Mouse (Mus musculus): ENCODE measurements around the gene Tceal8.
"Not testable (repeated sequence)": the region's sequence is repeated elsewhere in the genome, so short reads cannot be mapped to it uniquely, and the experiment has no call there.

The Tceal8 gene

DNA sequence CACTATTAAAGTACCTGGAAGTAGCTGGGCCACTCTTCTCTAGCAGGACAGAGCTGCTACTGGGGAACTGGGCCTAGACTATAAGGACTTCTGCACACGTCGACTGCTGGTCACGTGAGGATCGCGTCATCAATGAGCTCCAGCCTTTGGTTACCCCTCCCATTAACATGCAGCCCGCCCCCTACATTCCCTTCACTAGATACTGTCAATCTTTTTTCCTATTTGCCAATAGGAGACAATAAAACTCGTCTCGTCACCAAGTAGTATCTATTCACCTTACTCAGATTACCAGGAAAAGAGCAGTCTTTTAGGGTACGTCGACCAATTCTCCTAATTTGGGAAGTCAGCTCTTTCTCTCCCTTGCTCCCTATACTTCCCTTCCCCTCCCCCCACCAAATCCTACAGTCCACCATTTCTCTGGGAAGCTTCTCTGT lies at the start of gene Tceal8:
TSS of gene Tceal8 (minus strand) at position 225 of the 434 bp plus-strand sequence.
- peak; percentile 59 for DNase-seq (ENCODE audit: low read depth, low spot score)

DNA sequence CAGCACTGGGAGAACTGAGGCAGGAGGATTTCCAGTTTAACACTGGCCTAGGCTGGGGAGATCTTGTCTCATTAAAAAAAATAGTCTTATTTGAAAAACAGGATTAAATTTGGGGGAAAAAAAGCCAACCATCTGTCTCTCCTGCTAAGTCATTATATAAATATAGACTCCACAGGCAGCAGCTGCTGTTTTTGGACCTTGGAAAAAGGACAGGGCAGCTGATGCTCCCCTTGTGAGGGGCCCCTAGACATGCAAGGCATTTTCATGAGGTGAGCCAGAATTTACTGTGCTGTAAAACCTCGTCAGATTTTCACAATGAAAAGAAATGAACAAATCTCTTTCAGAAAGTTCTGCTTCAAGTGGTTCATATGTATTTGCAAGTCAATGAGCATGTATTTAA lies 44.2 kb upstream of the Tceal8 start:
- DNase-seq (ENCODE audit: low read depth, low spot score) = no peak

DNA sequence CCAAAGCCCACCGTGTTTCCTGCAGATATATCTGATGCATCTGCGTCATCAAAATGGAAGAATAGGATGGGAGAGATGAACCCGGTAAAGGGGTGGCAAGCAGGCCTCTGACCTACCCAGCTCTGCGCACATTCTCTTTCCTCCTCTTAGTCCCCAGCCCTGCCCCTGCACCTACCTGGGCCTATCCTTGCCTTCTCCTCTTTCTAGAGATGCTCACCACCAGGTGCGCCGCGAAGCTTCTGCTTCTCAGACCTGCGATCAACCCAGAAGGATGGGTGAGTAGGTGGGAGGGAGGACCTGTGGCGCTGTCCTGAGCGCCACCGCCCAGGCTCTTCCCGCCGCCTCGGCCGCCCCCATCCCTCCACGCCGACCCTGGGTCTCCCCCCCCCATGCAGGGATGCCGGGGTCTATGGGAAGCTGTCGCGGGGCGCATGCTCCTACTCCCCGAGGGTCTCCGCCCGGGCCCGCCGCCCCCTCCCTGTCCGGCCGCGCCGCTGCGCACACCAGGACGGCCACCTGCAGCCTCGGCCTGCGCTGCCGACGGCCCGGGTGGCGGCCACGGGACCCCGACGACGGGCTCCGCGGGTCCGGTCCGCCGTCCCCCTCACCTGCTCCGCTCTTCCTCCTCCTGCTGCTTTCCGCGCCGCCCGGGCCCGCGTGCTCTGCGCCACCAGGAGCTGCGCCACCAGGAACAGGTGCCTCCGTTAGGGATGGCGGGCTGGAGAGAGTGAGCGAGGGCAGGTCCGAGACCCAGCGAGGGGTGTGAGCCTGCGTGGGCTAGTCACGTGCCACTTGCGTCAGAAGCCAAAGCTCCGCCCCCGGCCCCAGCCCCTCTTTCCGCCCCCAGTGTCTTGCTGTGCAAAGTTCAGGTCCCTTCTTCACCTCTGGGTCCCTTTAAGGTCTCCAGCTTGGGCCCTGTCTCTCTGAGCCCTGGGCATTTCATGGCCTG lies 42.9 kb upstream of the Tceal8 start, which contains the start of the genes Tceal7 and Bex1:
TSS of gene Tceal7 (plus strand) at position 51 of the 949 bp plus-strand sequence.
TSS of gene Bex1 (minus strand) at position 785 of the 949 bp plus-strand sequence.
- DNase-seq (ENCODE audit: low read depth, low spot score) = not testable (repeated sequence)

DNA sequence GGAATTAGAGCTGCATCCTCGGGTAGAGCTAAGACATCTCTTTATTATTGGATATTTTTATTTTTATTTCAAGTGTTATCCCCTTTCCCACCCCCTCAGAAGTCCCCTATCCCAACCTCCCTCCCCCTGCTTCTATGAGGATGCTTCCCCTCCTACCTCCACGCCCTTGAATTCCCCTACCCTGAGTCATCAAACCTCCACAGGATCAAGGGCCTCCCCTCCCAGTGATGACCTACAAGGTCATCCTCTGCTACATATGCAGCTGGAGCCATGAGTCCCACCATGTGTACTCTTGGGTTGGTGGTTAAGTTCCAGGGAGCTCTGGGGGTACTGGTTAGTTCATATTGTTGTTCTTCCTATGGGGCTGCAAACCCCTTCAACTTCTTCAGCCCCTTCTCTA lies 41.3 kb upstream of the Tceal8 start:
- no peak for DNase-seq (ENCODE audit: low read depth, low spot score)

DNA sequence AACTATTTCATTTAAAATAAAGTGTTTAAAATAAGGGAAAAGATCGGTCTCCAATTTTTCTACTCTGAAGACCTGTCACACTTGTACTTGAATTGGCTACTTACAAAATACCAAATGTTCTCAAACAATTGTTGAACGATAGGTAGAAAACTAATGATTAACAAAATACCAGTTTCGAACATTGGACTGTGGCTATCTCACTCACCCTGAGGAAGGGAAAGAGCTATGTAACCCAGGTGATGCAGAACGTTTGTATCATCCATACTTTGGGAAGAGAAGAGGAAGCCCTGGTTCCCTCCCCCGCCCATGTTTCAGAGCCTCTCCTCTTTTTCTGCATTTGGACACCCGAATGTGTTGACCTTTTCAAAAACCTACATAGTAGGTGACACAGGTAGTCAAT lies 32.3 kb upstream of the Tceal8 start:
- no peak for DNase-seq (ENCODE audit: low read depth, low spot score)

DNA sequence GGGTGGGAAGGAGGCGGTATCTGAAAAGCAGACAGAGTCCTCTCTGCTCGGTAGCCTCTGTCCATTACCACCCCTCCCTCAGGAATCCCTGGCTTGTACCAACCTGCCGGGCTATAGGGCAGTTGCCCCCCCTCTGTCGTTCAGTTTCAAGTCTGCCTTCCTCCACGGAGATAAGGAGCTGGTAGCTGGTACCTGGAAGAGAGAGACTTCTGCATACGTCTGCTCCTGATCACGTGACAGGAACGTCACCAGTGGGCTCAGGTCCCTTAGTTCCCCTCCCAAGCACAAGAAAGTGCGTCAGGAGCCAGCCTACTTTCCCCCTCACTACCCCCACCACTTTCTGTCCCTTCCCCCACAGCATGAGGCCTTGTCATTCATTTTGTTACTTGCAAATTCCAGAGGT lies 31.5 kb upstream of the Tceal8 start, which contains the start of gene Tceal5:
TSS of gene Tceal5 (minus strand) at position 213 of the 403 bp plus-strand sequence.
- no peak for DNase-seq (ENCODE audit: low read depth, low spot score)

DNA sequence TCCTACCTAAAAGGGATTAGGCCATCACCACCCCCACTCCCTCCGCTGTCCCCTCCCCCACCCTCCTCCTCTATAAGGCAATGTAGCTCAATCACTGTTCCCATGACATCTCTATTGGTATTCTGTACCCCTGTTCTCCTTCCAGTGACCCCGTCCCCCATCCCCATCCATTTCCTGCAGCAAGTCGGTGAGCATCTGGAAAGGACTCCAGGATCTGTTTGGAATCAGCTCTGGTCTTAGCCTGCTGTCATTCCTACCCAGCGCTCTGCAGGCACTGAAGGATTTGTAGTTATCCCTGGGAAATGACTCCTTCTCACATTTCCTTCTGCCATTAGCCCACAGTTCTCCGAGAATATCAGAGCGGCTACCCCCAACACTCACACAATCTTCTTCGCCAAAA lies 31.1 kb upstream of the Tceal8 start:
- DNase-seq (ENCODE audit: low read depth, low spot score) = no peak

DNA sequence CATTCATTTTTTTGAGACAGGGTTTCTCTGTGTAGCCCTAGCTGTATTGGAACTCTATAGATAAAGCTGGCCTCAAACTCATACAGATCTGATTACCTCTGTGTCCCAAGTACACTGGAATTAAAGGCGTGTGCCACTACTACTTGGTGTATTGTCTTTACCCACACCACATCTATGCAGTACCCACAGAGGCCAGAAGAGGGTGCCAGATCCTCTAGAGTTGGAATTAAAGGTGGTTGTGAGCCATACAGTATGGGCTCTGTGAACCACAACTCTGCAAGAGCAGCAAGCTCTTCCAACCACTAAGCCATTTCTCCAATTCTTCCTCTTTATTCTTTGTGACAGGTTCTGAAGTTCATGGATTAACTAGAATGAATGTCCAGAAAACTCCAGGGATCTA lies 24.7 kb upstream of the Tceal8 start:
- DNase-seq (ENCODE audit: low read depth, low spot score) = no peak

DNA sequence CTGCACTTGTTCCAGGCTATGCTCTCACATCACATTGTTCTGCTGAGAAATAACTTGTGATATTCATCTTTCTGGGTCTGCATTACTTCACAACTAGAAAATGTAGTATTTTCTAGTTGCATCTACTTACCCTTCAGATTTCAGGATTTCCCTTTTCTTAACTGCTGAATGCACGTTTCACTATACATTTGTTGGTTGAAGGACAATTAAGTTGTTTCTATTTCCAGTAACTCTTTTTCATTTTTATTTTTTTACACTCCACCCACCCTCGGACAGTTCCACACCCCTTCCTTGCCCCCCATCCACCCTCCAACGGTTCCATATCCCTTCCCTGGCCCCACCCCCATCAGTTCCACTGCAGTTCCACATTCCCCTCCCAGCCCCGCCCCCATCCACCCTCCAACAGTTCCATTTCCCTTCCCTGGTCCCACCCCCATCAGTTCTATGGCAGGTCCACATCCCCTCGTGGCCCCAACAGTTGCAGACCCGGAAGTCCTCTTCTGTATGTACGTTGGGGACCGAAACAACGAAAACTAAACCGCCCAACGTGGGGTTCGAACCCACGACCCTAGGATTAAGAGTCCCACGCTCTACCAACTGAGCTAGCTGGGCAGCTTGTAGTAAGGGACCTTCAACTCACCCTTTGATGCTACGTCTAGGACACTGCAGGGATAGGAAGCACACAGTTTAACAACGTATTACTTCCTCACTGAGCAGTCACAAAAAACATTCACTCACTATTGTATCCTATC lies 23.2 kb upstream of the Tceal8 start:
- no peak for DNase-seq (ENCODE audit: low read depth, low spot score)

DNA sequence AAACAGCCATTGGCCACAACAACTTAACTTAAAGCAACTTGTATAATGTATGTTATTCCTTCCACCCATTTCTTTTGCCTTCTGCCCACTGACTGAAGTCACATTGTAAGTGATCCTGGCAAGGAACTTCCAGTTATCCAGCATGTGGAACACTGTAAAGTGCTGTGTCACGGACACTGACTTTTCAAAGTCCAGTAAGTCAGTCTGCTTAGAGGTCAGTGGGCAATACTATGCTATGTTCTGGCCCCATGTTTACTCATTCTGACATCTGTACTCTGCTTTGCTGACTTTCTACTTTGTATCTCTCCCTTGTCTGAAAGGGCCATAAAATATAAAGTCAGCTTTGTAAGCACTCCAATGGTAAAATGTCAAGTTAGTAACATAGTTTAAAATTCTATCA lies 11.0 kb upstream of the Tceal8 start:
- no peak for DNase-seq (ENCODE audit: low read depth, low spot score)

DNA sequence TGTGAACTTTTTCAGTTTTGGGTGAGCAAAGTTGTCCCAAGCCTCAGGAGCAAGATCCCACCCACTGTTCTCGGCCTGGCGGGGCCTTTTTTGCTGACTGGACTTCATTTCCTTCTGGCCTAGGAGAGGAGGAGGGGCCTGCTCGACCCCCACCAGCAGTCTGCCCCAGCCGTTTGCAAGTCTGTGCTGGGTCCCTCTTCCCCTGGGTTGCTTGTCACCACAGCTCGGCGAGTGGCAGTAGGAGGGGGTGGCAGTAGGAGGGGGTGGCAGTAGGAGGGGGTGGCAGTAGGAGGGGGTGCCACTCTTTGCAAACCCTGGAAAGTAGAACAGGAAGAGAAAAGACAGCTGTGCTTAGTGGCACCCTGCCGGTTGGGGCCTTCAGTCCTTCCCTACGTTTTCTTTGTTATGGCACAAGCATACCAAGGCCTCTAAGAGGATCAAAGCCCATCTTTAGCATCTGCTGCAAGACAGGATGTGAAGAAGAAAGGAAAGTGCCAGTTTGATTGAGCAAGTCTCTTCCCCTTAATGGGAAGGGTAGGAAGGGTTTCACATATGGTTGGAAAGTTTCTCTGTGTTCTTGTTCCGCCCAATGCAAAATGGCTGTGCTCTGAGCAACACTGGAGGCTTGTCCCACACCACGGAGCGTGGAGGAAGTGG lies 8.9 kb upstream of the Tceal8 start:
- no peak for DNase-seq (ENCODE audit: low read depth, low spot score)

DNA sequence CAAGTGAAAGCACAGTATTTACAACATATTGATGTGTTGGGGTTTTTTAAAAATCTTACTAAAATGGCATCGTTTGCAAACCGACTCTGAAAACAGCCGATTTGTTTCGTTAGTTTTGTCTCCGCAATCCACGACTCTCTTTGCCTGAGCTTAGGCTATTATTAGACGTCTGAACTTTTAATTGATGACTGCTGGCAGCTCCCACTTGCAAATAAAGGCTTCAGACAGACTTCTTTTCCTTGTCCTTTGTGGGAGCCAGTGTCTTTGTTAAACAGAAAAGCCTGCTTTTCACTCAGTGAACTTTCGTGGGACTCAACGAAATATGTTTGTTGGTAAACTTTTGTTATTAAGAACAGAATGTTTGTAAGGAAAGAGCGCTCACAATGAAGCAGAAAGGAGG lies 644 bp upstream of the Tceal8 start:
- no peak for DNase-seq (ENCODE audit: low read depth, low spot score)

DNA sequence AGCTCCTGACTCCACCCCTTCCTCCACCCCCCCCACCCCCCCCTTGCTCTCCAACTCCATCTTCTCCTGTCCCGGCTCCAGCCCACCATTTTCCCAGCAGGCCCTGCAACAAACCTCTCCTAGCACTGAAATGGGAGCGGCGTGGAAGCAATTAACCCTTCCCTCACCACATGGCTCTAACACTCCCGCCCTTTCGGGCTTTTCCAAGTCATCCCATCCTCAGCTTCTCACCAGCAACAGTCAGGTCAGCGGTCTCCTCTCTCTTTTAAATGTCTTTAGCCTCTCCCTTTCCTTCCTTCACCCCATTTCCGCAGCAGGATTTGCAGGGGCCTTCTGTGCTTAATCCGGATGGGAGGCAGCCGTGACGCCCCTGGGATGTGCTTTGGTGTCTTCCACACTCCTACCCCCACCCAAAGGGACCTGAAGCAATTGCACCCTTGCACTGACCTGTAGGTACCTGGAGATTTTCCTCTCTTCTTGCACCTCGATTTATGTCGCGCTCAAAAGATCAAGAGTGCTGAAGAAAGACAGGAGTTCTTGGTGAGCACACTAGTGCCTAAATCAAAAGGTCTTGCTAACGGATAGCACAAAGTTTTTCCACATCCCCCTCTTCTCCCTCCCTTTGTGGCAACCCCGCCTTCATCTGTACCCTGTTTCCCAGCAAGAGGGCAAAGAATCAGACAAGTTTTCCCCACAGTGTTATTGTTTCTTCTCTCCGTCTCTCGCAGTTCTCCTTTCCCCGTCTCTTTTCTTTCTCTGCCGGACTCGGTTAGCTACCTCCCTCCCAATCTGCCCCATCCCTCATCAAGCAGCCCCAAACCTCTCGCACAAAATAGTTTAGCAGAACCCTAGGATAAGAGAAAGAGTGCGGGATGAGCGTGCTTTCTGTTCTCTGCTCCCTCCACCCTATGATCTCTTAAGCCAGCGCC lies 689 bp downstream of the Tceal8 start:
- DNase-seq (ENCODE audit: low read depth, low spot score) = no peak

DNA sequence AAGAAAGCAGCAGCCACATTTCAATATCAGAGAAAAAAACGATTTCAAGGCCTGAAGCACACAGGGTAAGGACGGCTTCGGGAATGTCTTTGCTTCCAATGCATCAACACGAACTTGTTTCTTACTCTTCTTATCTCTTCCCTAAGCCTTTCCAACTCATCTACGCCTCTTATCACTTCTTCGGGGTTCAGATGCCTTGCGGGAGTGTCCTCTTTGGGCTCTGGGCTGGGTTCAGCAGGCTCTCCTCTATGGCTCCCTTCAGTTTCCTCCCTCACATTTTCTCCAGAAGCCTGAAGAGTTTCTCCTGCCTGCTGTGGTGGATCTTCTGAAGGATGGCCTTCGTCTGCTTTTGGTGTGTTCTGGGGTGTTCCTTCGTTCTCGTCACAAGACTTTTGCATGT lies 1.5 kb downstream of the Tceal8 start:
- DNase-seq (ENCODE audit: low read depth, low spot score) = no peak

DNA sequence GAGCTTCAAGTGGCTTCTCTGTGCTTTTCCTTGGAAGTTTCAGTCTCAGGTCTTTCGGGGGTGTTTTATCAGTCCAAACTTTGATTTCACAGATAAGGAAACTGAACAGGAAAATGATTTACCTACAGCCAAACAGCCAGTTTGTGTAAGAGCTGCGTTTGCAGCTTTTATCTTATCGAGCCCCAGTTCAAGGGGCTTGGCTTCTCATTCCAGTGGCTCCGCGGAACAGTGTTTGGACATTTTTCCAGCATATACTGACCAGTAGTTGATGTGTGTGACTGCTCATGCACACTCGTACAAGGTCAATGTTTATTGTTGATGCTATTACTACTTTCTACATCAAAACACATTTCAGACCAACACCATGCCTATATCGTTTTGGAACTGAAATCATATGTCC lies 27.9 kb downstream of the Tceal8 start:
- no peak for DNase-seq (ENCODE audit: low read depth, low spot score)

DNA sequence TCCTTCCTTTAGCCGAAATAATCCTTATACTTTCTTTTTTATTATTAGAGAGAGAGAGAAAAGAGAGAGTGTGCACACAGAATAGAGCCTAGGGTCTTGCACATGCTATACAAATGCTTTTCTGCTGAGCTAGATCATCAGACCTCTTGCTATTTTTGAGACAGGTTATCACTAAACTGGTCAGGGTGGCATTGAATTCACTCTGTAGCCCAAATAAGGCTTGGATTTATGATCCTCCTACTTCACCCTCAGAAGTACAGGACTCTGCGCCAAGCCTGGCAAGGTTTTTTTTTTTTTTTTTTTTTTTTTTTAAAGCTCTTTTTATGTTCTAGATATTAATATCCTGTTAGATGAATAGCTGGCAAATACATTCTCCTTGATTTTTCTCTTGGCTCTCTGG lies 28.4 kb downstream of the Tceal8 start:
- DNase-seq (ENCODE audit: low read depth, low spot score) = no peak

DNA sequence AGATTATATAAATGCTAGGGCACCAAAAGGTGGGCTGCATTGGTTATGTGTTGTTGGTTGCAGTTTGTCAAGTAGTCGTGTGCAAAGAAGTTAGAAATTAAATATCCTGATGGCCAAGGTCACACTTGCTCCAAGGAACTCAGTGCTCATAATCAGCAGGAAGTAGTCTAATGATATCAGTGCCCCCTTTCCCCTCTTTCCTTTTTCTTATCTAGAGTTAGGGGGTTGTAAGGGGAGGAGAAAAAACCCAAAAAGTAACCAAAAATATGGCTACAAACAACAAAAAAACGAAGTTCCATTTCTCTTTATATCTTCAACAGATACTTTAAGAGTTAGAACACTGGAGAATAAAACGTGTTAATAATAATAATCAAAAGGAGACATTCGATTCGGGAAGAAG lies 30.8 kb downstream of the Tceal8 start:
- no peak for DNase-seq (ENCODE audit: low read depth, low spot score)

DNA sequence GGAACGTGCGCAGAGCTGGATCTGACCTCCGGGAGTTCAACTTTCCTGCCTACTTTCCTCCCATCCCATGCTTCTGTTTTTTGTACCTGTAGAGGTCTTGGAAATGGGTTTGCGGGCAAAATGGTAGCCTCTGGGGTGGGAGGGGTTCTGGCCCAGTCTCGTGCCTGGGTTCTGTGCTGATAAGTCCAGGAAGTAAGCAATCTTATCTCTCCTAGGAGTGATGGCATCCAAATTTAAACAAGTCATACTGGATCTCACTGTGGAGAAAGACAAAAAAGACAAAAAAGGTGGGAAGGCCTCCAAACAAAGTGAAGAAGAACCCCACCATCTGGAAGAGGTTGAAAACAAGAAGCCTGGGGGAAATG lies 32.5 kb downstream of the Tceal8 start:
- DNase-seq (ENCODE audit: low read depth, low spot score) = not testable (repeated sequence)

DNA sequence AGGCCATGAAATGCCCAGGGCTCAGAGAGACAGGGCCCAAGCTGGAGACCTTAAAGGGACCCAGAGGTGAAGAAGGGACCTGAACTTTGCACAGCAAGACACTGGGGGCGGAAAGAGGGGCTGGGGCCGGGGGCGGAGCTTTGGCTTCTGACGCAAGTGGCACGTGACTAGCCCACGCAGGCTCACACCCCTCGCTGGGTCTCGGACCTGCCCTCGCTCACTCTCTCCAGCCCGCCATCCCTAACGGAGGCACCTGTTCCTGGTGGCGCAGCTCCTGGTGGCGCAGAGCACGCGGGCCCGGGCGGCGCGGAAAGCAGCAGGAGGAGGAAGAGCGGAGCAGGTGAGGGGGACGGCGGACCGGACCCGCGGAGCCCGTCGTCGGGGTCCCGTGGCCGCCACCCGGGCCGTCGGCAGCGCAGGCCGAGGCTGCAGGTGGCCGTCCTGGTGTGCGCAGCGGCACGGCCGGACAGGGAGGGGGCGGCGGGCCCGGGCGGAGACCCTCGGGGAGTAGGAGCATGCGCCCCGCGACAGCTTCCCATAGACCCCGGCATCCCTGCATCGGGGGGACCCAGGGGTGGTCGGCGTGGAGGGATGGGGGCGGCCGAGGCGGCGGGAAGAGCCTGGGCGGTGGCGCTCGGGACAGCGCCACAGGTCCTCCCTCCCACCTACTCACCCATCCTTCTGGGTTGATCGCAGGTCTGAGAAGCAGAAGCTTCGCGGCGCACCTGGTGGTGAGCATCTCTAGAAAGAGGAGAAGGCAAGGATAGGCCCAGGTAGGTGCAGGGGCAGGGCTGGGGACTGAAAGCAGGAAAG lies 33.1 kb downstream of the Tceal8 start, which contains the start of gene Bex4:
TSS of gene Bex4 (plus strand) at position 170 of the 813 bp plus-strand sequence.
- DNase-seq (ENCODE audit: low read depth, low spot score) = not testable (repeated sequence)

DNA sequence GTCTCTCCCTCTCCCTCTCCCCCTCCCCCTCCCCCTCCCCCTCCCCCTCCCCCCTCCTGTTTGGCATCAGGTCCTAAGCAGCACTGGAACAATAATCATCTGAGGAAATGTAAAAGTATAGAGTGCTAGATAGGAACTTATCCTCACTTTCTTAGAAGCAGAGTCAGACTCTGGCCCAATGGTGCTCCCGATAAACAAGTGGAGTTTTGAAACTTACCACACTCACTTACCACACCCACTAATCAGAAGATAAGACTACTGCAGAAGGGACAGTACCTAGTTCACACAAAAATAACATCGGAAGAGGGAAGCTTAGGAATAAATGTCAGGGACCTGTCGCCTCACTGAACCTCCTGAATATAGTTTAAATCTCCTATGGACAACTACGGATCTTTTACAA lies 36.6 kb downstream of the Tceal8 start:
- no peak for DNase-seq (ENCODE audit: low read depth, low spot score)

Measured in retina, postnatal 7 days (tissue).